Mouse (Mus musculus) yolk sac, embryonic 10.5 days (tissue): Measurements from ENCODE around the gene Lin52.
A peak's percentile ranks its signal among the peaks of the same experiment; 100 is the strongest.
"Not testable (repeated sequence)": the region's sequence is repeated elsewhere in the genome, so short reads cannot be mapped to it uniquely, and the experiment has no call there.

ENCODE experiments used
- DNase-seq: peaks from one replicate; pipeline ENCODE4 v3.0.0-alpha.2; 2017; ENCODE audit warnings: low spot score

The Lin52 gene

DNA sequence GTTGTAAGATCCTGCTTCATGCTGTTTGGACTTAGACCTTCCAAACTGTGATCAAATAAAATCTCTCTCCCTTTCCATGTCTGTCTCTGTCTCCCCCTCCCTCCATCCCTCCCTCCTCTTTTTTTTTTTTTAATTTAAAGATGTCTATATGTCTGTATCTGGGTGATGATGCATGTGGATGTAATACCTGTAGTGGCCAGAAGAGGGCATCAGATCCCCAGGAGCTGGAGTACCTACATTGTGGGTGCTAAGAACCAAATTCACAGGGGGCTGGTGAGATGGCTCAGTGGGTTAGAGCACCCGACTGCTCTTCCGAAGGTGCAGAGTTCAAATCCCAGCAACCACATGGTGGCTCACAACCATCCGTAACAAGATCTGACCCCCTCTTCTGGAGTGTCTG, 88.3 kb downstream of the Lin52 start:
- DNase-seq: not testable (repeated sequence)

DNA sequence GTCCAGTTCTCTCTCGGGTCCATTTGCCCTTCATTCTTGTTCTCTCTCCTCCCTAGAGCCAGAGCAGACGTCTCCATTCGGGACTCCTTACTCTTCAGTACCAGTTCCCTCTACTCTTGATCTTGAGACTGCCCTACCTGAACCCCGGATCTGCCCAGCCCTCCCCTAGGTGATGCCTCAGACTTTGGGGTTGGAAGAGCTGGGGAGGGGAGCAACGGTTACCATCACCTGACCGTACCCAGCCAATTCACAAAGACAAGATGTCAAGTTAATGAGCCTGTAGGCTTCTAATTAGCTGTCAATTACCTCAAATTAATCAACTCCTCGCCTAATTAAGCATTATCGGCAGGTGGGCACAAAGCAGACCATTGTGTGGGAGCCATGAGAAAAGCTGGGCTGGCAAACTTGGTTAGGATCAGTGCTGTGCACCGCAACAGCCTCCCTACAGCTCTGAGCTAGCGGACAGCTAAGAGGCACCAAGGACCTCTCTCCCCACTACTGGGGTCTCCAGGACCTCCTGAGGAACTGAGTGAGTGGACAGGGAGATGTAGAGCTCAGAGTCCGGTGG, 90.3 kb downstream of the Lin52 start:
- no peak for DNase-seq

DNA sequence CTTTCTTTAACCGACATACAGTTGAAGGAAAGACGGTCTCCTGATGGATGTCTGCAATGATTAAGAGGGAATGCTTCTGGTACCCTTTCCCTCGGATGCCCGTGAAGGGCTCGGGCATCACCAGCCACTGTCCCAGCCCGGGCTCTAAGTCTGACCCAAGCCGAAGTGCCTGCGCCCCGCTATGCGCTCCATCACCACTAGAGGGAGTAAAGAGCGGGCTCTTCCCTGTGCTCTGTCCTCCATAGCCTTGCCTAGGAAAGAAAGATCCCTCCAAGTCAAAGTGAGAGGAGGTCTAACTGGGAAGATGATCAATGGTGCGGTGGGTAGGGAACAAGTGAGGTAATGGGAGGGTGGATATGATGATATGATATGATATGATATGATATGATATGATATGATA, 94.8 kb downstream of the Lin52 start:
- peak; percentile 54 for DNase-seq

DNA sequence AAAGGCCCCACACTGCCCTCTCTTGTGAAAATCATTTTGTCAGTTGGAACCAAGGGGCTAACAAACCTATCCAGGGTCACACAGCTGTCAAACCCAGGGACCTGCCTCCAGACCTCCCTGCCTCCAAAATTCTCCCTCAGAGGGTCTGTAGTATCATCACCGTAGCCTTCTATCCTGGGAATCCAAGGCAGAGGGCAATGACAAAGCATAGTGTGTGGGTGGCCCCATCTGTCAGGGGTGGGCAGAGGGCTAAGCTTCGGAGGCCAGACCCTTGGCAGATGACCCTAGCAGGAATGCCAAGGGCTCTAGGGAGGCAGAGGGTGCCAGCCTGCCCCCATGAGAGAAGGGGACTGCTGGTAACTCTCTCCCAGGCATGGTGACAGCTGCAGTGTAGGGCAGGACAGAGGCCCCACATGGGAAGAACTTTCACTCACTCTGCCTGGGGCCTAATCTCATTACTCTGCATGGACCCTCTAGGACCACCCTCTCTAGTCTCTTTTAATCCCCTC, 95.4 kb downstream of the Lin52 start:
- DNase-seq: no peak

DNA sequence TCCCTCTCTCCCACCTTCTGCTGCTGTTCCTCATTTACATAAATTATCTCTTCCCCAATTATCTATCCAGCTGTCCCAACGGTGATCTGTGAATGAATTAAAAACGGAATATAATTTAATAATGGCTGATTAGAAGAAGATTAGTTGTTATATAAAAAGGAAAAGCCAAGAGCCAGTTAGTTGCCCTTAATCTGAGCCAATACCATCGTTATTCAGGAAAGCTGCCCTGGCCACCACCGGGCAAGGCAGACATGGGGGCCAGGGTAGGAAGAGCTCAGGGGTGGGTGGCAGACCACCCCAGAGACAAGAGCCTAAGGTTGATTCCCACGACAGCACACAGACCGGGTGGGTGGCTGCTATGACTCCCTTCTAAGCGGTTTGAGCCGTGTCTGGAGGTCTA, 97.0 kb downstream of the Lin52 start:
- DNase-seq: no peak

DNA sequence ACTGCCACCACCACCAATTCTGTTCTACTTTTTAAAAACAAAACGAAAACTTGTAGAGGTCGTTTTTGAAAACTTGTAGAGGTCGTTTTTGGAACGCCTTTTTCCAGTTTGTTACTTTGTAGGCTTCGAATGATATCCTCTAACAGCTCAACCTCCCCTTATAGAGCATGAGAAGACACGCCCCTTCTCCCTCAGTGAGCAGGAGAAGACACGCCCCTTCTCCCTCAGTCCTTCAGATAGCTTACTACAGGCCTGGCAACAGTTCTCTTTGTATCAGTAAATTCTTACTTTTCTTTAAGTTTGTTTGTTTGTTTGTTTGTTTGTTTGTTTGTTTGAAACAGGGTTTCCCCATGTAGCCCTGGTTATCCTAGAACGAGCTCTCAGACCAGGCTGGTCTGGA, 104.0 kb downstream of the Lin52 start:
- no peak for DNase-seq

- DNase-seq: no peak
These were observed 111.3 kb downstream of the Lin52 start for GRCm38 (mm10) chr12:84562558-84562957.

GRCm38 (mm10) chr12:84567576-84567975, 116.4 kb downstream of the Lin52 start:
- DNase-seq: no peak

DNA sequence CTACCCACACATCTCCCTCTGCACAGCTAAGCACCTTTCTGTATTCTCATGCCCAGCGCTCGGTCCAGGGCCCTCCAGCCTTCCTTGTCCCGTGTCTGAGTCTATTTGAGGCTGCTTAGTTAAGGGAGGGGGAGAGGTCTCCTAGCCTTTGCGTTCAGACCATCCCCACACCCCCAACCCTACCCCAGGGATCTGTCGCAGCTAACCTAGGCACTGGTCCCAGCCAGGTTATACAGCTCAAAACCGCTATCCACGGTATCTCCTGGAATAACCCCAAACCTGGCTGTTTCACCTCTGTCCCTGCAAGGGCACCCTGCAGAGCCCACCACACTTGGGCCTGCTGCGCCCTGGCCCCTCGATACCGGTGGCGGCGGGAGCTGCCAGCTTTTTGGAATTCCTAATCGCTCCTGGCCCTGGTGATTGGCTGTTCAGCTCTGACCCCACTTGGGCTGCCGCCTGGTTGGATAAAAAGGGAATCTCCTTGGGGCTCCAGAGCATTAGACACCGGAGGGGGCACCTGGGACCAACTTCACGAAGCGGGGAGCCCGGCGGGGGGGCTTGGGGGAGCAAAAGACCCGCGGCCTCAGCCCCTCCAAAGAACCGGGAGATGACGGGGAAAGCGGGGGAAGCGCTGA, 118.2 kb downstream of the Lin52 start, which contains the start of gene Vsx2:
TSS of gene Vsx2 (plus strand) at position 427 of the 635 bp plus-strand sequence.
- DNase-seq: no peak

- no peak for DNase-seq
These were observed 118.9 kb downstream of the Lin52 start for GRCm38 (mm10) chr12:84569976-84570693.

- DNase-seq: no peak
These were observed 119.6 kb downstream of the Lin52 start for GRCm38 (mm10) chr12:84570694-84571415.

DNA sequence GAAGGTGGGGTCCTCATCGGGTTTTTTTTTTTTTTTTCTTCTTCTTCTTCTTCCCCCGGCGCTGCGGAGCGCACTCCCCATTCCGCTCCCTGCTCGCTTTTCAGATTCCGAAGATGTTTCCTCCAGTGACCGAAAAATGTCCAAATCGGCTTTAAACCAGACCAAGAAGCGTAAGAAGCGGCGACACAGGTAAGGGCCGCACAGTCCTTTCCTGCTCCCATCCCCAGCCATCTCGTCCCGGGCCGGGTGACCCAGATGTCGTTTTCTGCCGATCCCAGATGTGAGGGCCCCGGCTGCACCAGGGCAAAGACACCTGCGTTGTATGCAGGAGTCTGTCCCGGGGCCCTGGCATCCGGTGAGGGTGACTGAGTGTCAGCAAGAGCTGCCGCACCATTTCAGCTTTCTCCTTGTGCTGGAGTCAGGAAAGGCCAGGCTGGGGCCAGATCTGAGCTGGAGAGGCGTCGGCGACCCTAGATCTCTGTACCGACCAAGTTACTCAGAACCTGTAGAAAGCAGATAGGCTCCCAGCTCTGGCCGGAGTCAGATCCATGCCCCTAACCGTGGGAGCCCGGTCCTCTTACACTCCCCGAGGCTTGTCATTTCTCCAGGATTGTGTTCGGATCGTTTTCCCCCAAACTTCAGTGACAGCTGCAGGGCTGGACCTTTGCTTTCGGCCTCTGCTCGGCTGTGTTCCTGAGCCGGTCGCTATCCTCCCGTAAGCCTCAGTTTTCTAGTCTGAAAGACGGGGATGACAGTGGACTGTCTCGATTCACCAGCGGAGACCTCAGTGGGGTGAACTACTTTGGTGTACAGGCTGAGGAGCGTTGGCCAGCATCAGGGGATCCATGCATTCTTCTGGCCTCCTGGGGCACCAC, 120.5 kb downstream of the Lin52 start:
- DNase-seq: no peak

DNA sequence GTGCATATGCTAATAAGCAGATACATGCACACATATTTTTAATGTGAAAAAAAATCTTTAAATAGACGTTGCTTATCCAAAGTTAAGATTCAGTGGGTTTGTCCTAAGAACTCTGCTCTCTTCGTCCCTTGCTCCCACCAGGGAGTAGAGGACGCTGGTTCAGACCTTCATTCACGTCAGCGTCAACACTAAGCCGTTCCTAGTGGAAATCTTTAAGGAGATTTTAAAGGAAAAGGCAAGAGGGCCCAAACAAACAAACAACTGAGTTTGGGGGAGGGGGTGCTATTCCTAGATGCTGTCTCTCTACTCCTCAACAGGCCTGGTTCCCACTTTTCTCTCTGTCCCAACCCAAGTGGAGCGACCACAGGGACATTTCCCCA, 121.1 kb downstream of the Lin52 start:
- no peak for DNase-seq

GRCm38 (mm10) chr12:84573094-84573493, 121.9 kb downstream of the Lin52 start:
- DNase-seq: no peak

- DNase-seq: no peak
These were observed 126.7 kb downstream of the Lin52 start for GRCm38 (mm10) chr12:84577768-84578439.

DNA sequence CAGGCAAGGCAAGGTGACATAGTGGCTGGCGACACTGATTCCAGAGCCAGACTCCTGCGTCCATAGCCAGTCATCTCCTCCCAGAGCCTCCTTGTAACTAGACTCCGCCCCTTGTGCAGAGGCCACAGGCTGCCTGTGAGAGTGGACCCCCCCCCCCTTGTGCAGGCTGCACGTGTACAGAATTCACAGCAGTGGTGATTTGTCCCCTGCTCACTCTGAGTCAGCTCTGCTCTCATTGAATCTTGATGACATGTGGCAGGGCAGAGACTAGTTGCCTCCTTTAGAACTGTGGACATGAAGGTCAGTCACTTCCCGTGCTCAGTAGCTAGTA, 127.2 kb downstream of the Lin52 start:
- DNase-seq: no peak

DNA sequence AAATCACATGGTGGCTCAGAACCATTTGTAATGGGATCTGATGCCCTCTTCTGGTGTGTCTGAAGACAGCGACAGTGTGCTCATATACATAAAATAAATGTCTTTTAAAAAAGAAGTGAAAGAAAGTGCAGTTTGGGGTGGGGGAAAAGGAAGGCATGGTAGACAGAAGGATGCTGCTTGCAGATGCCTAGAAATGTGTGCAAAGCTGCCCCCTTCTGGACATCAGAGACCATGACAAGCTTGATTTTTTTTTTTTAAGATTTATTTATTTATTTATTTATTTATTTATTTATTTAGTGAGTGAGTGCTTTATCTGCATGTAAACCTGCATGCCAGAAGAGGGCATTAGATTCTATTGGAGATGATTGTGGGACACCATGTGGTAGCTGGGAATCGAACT, 130.1 kb downstream of the Lin52 start:
- no peak for DNase-seq

- peak; percentile 69 for DNase-seq
These were observed 138.9 kb downstream of the Lin52 start for GRCm38 (mm10) chr12:84589825-84590761.
